Comparison of ENCODE assay signal across 13 mouse cellular contexts in genomic region chr13:82258491-82258935, GRCm38 (mm10).
DNase-seq lines count a peak whose midpoint lies in the region; ATAC-seq lines count a peak whose summit lies in the region.
"Had no signal": no experiment of that assay in that cellular context is flagged by ENCODE, and none has a peak within 500 bp of the region (broad histone marks: within the 10 kb centered on the region; RNA-seq: fewer than 3 reads in every experiment).

No protein-coding gene starts in this region.

- WGBS in heart, embryonic 11.5 days (ENCODE audit: insufficient replicate concordance) = 59% methylated on average over 1 of the region's 1 CpGs

- no peak overlapping the region for H3K9ac ChIP-seq in heart, embryonic 11.5 days (ENCODE audit: low read depth, low read length)
- H3K9ac ChIP-seq: intestine, embryonic 15.5 days; limb, embryonic 15.5 days had no signal

- H3K9me3 ChIP-seq in heart, embryonic 11.5 days (replicated peaks; ENCODE audit: control insufficient read depth, low read length) = no peaks in the 10 kb centered on the region
- H3K9me3 ChIP-seq: intestine, embryonic 15.5 days; limb, embryonic 15.5 days had no signal

- H3K27ac ChIP-seq in heart, embryonic 11.5 days (ENCODE audit: low read depth, low read length) = no peak overlapping the region
- H3K27ac ChIP-seq: intestine, embryonic 15.5 days; left cerebral cortex, adult 2 months; limb, embryonic 15.5 days had no signal

- H3K4me3 ChIP-seq in heart, embryonic 11.5 days (ENCODE audit: low read depth, low read length) = no peak overlapping the region
- H3K4me3 ChIP-seq: intestine, embryonic 15.5 days; left cerebral cortex, adult 2 months; limb, embryonic 15.5 days had no signal

- H3K4me2 ChIP-seq in heart, embryonic 11.5 days = no peak overlapping the region
- H3K4me2 ChIP-seq: intestine, embryonic 15.5 days; limb, embryonic 15.5 days had no signal

- ATAC-seq in heart, embryonic 11.5 days (replicated peaks; ENCODE audit: insufficient number of reproducible peaks, low FRiP score, low TSS enrichment) = no peak
- ATAC-seq: intestine, embryonic 15.5 days; midbrain, embryonic 16.5 days had no signal

- peak; percentile 97 for DNase-seq in heart, adult 11 months
- peak; percentile 58 for DNase-seq in heart, adult 8-10 months (ENCODE audit: low spot score)
- DNase-seq in kidney, adult 18-20 months = peak; percentile 3
- DNase-seq in skeletal muscle tissue, adult 2 months (ENCODE audit: low read depth, low spot score) = peak; percentile 30
- DNase-seq in spleen, postnatal 36 days (ENCODE audit: low spot score in 2 of 2) = no peak
- DNase-seq in thymus, postnatal 25 days = no peak
- DNase-seq: cerebellum, adult 9-10 months; lung, postnatal 10 days had no signal

- no peaks in the 10 kb centered on the region for H3K4me1 ChIP-seq in heart, embryonic 11.5 days (ENCODE audit: control insufficient read depth, insufficient read depth, low read length)
- H3K4me1 ChIP-seq: intestine, embryonic 15.5 days; limb, embryonic 15.5 days had no signal

- H3K36me3 ChIP-seq in heart, embryonic 11.5 days (ENCODE audit: control insufficient read depth, insufficient read depth, low read length) = no peaks in the 10 kb centered on the region
- H3K36me3 ChIP-seq: intestine, embryonic 15.5 days; limb, embryonic 15.5 days had no signal

- no peaks in the 10 kb centered on the region for H3K27me3 ChIP-seq in heart, embryonic 11.5 days (ENCODE audit: control insufficient read depth, insufficient read depth, low read length)
- H3K27me3 ChIP-seq: intestine, embryonic 15.5 days; limb, embryonic 15.5 days had no signal

Comparison
In these comparisons a context has a peak if more than half of its experiments do, and no peak if none do; other contexts are left out.
1. DNase-seq: peak in heart, adult 11 months (single experiment), heart, adult 8-10 months (single experiment), kidney, adult 18-20 months (single experiment) and skeletal muscle tissue, adult 2 months (single experiment); none in spleen, postnatal 36 days (0 of 2) and thymus, postnatal 25 days (single experiment).